Mouse (Mus musculus) MEL (cell line): ENCODE measurements at regions not wholly inside any gene's neighbourhood (a gene's known extent, or its start where the extent isn't known, plus 50 kb on each side); places are given as distances from the start of the nearest gene placed in this dataset.

Experiments
- DNase-seq: peaks from one replicate; pipeline ENCODE4 v3.0.0; 2011; ENCODE audit warnings: low read depth, low spot score
- H3K27ac ChIP-seq: 2 replicates; pipeline ENCODE4 v1.5.1; 2012; ENCODE audit warnings: low read depth, mild to moderate bottlenecking, control low read depth, low read length, moderate library complexity; ENCODE audit not compliant: control insufficient read depth
- H3K27me3 ChIP-seq, 2 experiments: fragments of 150-350 bp in 1 of 2; sonication (generic) in 1 of 2; 2 replicates each; pipeline ENCODE4 v1.6.1; 2012; ENCODE audit warnings: low read length in 2 of 2, mild to moderate bottlenecking in 2 of 2, improper control_type of control experiment in 1 of 2, moderate library complexity in 1 of 2; ENCODE audit not compliant: insufficient read depth in 2 of 2, control insufficient read depth in 1 of 2
- H3K36me3 ChIP-seq, 2 experiments: 2 replicates each; pipeline ENCODE4 v1.6.1; 2012 to 2014; ENCODE audit warnings: low read length in 2 of 2, improper control_type of control experiment in 1 of 2, inconsistent platforms in 1 of 2, mild to moderate bottlenecking in 1 of 2; ENCODE audit not compliant: insufficient read depth in 2 of 2, control insufficient read depth in 1 of 2
- H3K4me1 ChIP-seq, 2 experiments: fragments of 150-350 bp in 1 of 2; sonication (generic) in 1 of 2; 2 replicates each; pipeline ENCODE4 v1.6.1; 2012; ENCODE audit warnings: low read length in 2 of 2, improper control_type of control experiment in 1 of 2, mild to moderate bottlenecking in 1 of 2; ENCODE audit not compliant: insufficient read depth in 2 of 2, control insufficient read depth in 1 of 2
- H3K4me3 ChIP-seq, 2 experiments: fragments of 150-350 bp in 1 of 2; sonication (generic) in 1 of 2; 2 replicates each; pipeline ENCODE4 v1.5.1; 2012; ENCODE audit warnings: low read depth in 2 of 2, low read length in 2 of 2, mild to moderate bottlenecking in 2 of 2, moderate library complexity in 2 of 2, control low read depth in 1 of 2, improper control_type of control experiment in 1 of 2; ENCODE audit not compliant: control insufficient read depth in 1 of 2, insufficient read depth in 1 of 2
- H3K79me2 ChIP-seq: 2 replicates; pipeline ENCODE4 v1.6.1; 2012; ENCODE audit warnings: mild to moderate bottlenecking, low read length, moderate library complexity; ENCODE audit not compliant: control insufficient read depth, poor library complexity, insufficient read depth
- H3K9ac ChIP-seq: 2 replicates; pipeline ENCODE4 v1.6.1; 2012; ENCODE audit warnings: low read depth, mild to moderate bottlenecking, control low read depth, low read length, moderate library complexity; ENCODE audit not compliant: control insufficient read depth, poor library complexity, severe bottlenecking
- H3K9me3 ChIP-seq: fragments of 150-350 bp; sonication (generic); replicated peaks from 2 replicates; pipeline ENCODE4 v1.6.1; 2012; ENCODE audit warnings: mild to moderate bottlenecking, low read length, improper control_type of control experiment, moderate library complexity; ENCODE audit not compliant: insufficient read depth
- BHLHE40 ChIP-seq: IDR thresholded peaks from 2 replicates; pipeline ENCODE4 v1.6.1; 2012; ENCODE audit warnings: low read depth, mild to moderate bottlenecking, inconsistent platforms, low read length, improper control_type of control experiment, borderline replicate concordance
- CHD1 ChIP-seq: IDR thresholded peaks from 2 replicates; pipeline ENCODE4 v1.6.1; 2012; ENCODE audit warnings: low read depth, mild to moderate bottlenecking, inconsistent platforms, low read length, improper control_type of control experiment
- CTCF ChIP-seq, 3 experiments: IDR thresholded peaks in 2 of 3; conservative IDR thresholded peaks in 1 of 3; 2 replicates each; pipeline ENCODE4 v1.5.1; 2011 to 2012; ENCODE audit warnings: low read length in 3 of 3, low read depth in 2 of 3, mild to moderate bottlenecking in 2 of 3, improper control_type of control experiment in 1 of 3, inconsistent platforms in 1 of 3, mixed read lengths in 1 of 3, moderate library complexity in 1 of 3; ENCODE audit not compliant: control insufficient read depth in 1 of 3, insufficient read depth in 1 of 3, poor library complexity in 1 of 3, severe bottlenecking in 1 of 3
- ETS1 ChIP-seq: IDR thresholded peaks from 2 replicates; pipeline ENCODE4 v1.6.1; 2012; ENCODE audit warnings: low read depth, mild to moderate bottlenecking, inconsistent platforms, low read length, improper control_type of control experiment, moderate library complexity
- HCFC1 ChIP-seq: IDR thresholded peaks from 2 replicates; pipeline ENCODE4 v1.6.1; 2012; ENCODE audit warnings: low read depth, mild to moderate bottlenecking, inconsistent platforms, low read length, improper control_type of control experiment, moderate library complexity
- JUND ChIP-seq: IDR thresholded peaks from 2 replicates; pipeline ENCODE4 v1.6.1; 2011; ENCODE audit warnings: low read depth, mild to moderate bottlenecking, improper control_type of control experiment, low read length
- MAFK ChIP-seq: IDR thresholded peaks from 2 replicates; pipeline ENCODE4 v1.6.1; 2011; ENCODE audit warnings: low read depth, mild to moderate bottlenecking, low read length, improper control_type of control experiment, borderline replicate concordance
- MAX ChIP-seq: IDR thresholded peaks from 2 replicates; pipeline ENCODE4 v1.6.1; 2011; ENCODE audit warnings: low read length, improper control_type of control experiment
- MAZ ChIP-seq: IDR thresholded peaks from 2 replicates; pipeline ENCODE4 v1.6.1; 2012; ENCODE audit warnings: low read depth, mild to moderate bottlenecking, inconsistent platforms, low read length, improper control_type of control experiment
- MEF2A ChIP-seq: IDR thresholded peaks from 2 replicates; pipeline ENCODE4 v1.6.1; 2014; ENCODE audit warnings: low read depth, mild to moderate bottlenecking, inconsistent platforms, low read length, improper control_type of control experiment; ENCODE audit not compliant: poor library complexity, insufficient replicate concordance, severe bottlenecking; ENCODE audit errors: extremely low read depth
- MXI1 ChIP-seq: IDR thresholded peaks from 2 replicates; pipeline ENCODE4 v1.6.1; 2011; ENCODE audit warnings: mild to moderate bottlenecking, low read depth, low read length, improper control_type of control experiment
- MYC ChIP-seq: IDR thresholded peaks from 2 replicates; pipeline ENCODE4 v1.6.1; 2011; ENCODE audit warnings: low read depth, mild to moderate bottlenecking, low read length, improper control_type of control experiment, moderate library complexity
- POLR2AphosphoS2 ChIP-seq: IDR thresholded peaks from 2 replicates; pipeline ENCODE4 v1.6.1; 2011; ENCODE audit warnings: low read length, improper control_type of control experiment
- POLR2AphosphoS5 ChIP-seq: IDR thresholded peaks from 2 replicates; pipeline ENCODE4 v1.6.1; 2012; ENCODE audit warnings: low read depth, borderline replicate concordance, mild to moderate bottlenecking, inconsistent platforms, low read length, moderate library complexity, mixed read lengths
- RCOR1 ChIP-seq: IDR thresholded peaks from 2 replicates; pipeline ENCODE4 v1.6.1; 2012; ENCODE audit warnings: low read depth, mild to moderate bottlenecking, inconsistent platforms, low read length, improper control_type of control experiment
- SIN3A ChIP-seq: IDR thresholded peaks from 2 replicates; pipeline ENCODE4 v1.6.1; 2012; ENCODE audit warnings: low read length, improper control_type of control experiment, inconsistent platforms
- UBTF ChIP-seq: IDR thresholded peaks from 2 replicates; pipeline ENCODE4 v1.6.1; 2012; ENCODE audit warnings: low read depth, mild to moderate bottlenecking, inconsistent platforms, low read length, improper control_type of control experiment, moderate library complexity, borderline replicate concordance; ENCODE audit not compliant: insufficient read depth
- USF2 ChIP-seq, 2 experiments: IDR thresholded peaks; 2 replicates each; pipeline ENCODE4 v1.6.1; 2011 to 2012; ENCODE audit warnings: improper control_type of control experiment in 2 of 2, low read length in 2 of 2, borderline replicate concordance in 1 of 2, inconsistent platforms in 1 of 2, low read depth in 1 of 2, mild to moderate bottlenecking in 1 of 2; ENCODE audit not compliant: insufficient read depth in 1 of 2
- ZC3H11A ChIP-seq: IDR thresholded peaks from 2 replicates; pipeline ENCODE4 v1.6.1; 2012; ENCODE audit warnings: low read depth, mild to moderate bottlenecking, inconsistent platforms, low read length, improper control_type of control experiment
- ZMIZ1 ChIP-seq: IDR thresholded peaks from 2 replicates; pipeline ENCODE4 v1.6.1; 2012; ENCODE audit warnings: low read depth, mild to moderate bottlenecking, inconsistent platforms, low read length, improper control_type of control experiment, moderate library complexity
- ZNF384 ChIP-seq: IDR thresholded peaks from 2 replicates; pipeline ENCODE4 v1.6.1; 2012; ENCODE audit warnings: low read depth, mild to moderate bottlenecking, inconsistent platforms, low read length, improper control_type of control experiment

DNA sequence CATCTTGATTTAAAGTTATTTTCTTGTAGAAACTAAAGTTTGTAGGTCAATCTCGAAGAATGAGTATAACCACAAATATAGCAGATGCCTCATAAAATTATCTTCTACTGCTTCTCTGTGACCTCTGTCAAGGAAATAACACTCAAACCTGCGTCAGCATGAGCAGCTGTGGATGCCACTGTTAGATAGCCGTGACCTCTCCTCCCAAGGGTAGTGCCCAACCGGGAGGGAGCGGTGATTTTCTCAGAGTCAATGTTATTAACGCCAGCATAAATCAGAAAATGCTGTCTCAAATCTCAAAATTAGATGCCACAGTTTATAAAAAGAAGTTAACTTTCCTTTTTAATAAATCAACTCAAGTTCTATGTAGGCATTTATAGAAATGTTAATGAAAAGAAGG is 2259.5 kb downstream of the Pcdh9 start:
- no peak for TF ChIP-seq MAZ
- no peak for TF ChIP-seq RCOR1
- no peak for TF ChIP-seq SIN3A
- TF ChIP-seq ZC3H11A = no peak
- no peak for TF ChIP-seq ZNF384
- TF ChIP-seq MXI1 = no peak
- TF ChIP-seq BHLHE40 = no peak
- TF ChIP-seq MYC = no peak
- TF ChIP-seq ETS1 = no peak
- no peak for TF ChIP-seq UBTF
- Histone ChIP-seq H3K27ac (no peak overlapping the region), H3K9ac (no peak overlapping the region), H3K4me1 (no peaks in the 10 kb centered on the region), H3K36me3 (no peaks in the 10 kb centered on the region), H3K4me3 (no peak overlapping the region), H3K9me3 (no peaks in the 10 kb centered on the region), H3K27me3 (no peaks in the 10 kb centered on the region), H3K79me2 (no peaks in the 10 kb centered on the region)
- no peak for DNase-seq

DNA sequence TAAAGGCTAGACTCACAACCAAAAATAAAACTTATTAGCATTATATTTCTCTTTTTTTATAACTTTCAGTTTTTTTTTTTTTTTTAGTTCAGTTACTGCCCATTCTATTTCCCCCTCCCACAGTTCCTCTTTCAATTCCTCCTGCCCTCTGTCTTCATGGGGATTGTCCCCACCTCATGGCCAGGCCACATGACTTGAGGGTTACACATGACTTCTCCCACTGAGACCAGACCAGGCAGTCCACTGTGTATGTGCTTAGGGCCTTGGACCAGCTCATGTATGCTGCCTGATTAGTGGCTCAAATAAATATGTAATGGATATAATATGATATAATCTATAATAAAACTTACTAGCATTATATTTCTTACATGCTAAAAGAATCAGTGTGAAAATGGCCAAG is 2276.1 kb downstream of the Pcdh9 start:
- H3K36me3 ChIP-seq = no peaks in the 10 kb centered on the region
- DNase-seq = no peak
- TF ChIP-seq ETS1 (no peak), POLR2AphosphoS5 (no peak), SIN3A (no peak), CTCF (IDR thresholded peaks at IDR 0.05 in 2 of 3, conservative IDR thresholded peaks at IDR 0.05 in 1 of 3; ENCODE audit: control insufficient read depth in 1 of 3, insufficient read depth in 1 of 3, low read depth in 2 of 3, low read length in 3 of 3, poor library complexity in 1 of 3, severe bottlenecking in 1 of 3) (no peak), USF2 (IDR thresholded peaks at IDR 0.05; ENCODE audit: borderline replicate concordance in 1 of 2, insufficient read depth in 1 of 2, low read depth in 1 of 2, low read length in 2 of 2) (no peak), ZMIZ1 (no peak), MAFK (no peak)
- TF ChIP-seq, all 39 proteins: peak for 0
- H3K79me2 ChIP-seq = no peaks in the 10 kb centered on the region
- H3K9me3 ChIP-seq = no peaks in the 10 kb centered on the region
- H3K27me3 ChIP-seq = no peaks in the 10 kb centered on the region
- H3K4me3 ChIP-seq = no peak overlapping the region
- H3K4me1 ChIP-seq = no peaks in the 10 kb centered on the region
- H3K27ac ChIP-seq = no peak overlapping the region
- no peak overlapping the region for H3K9ac ChIP-seq

DNA sequence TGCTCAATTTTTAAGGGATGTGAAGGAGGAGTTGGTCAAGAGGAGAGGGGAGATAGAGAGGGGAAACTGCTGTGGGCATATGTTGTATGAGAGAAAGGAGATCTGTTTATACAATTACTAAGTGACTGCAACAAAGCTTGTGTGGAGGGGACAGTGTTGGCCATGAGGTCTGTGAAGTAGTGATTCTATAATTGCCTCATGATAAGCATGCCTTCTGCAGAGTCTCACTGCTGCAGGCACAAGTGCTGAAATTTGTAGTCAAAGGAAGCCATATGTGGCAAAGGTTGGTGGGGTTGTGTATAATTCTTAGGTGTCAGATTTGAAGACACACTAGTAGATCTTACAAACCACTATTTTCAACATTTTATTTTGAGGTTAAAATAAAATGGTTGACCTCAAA is 2285.9 kb downstream of the Pcdh9 start:
- no peak overlapping the region for H3K27ac ChIP-seq
- no peaks in the 10 kb centered on the region for H3K79me2 ChIP-seq
- no peak overlapping the region for H3K4me3 ChIP-seq
- no peaks in the 10 kb centered on the region for H3K4me1 ChIP-seq
- TF ChIP-seq MYC (no peak), MEF2A (no peak), JUND (no peak), RCOR1 (no peak), ETS1 (no peak), CHD1 (no peak), MAX (no peak), POLR2AphosphoS2 (no peak), HCFC1 (no peak)
- H3K9ac ChIP-seq = no peak overlapping the region
- DNase-seq = no peak
- no peaks in the 10 kb centered on the region for H3K27me3 ChIP-seq
- H3K9me3 ChIP-seq = no peaks in the 10 kb centered on the region
- no peaks in the 10 kb centered on the region for H3K36me3 ChIP-seq
